Mouse (Mus musculus): Measurements from ENCODE around the gene Mdga2. TPM values are rescaled to one million over a fixed set of nuclear protein-coding genes. Genes with fewer than 3 reads are reported as not detected.

The Mdga2 gene
- polyA plus RNA-seq, 1 experiment from 2014 or later, result 0.08 TPM

- no peaks in the 10 kb centered on the region for H3K4me1 ChIP-seq (ENCODE audit: insufficient read depth, low read depth, low read length)
- H3K9me3 ChIP-seq (ENCODE audit: low read length), result no peaks in the 10 kb centered on the region
- DNase-seq (ENCODE audit: low spot score), result no peak
- H3K4me3 ChIP-seq (ENCODE audit: low read depth, low read length), result no peak overlapping the region
- H3K36me3 ChIP-seq (ENCODE audit: insufficient read depth, low read length), result no peaks in the 10 kb centered on the region
- WGBS, result 83% methylated on average over 5 of the region's 5 CpGs
- H3K4me2 ChIP-seq (replicated peaks; ENCODE audit: low read depth, low read length), result no peak overlapping the region
- H3K9ac ChIP-seq (replicated peaks; ENCODE audit: low read depth), result no peak overlapping the region
- H3K27me3 ChIP-seq (replicated peaks; ENCODE audit: insufficient read depth, low read length), result no peaks in the 10 kb centered on the region
- no peak overlapping the region for H3K27ac ChIP-seq (ENCODE audit: low read length)
- no peak for ATAC-seq
- TF ChIP-seq CTCF (IDR thresholded peaks at IDR 0.05) (no peak), EP300 (IDR thresholded peaks at IDR 0.05) (no peak)
These were observed 306.6 kb downstream of the Mdga2 start for GRCm38 (mm10) chr12:66915741-66916140.

- WGBS, result 73% methylated on average over 4 of the region's 4 CpGs
- Histone ChIP-seq H3K4me3 (ENCODE audit: low read depth, low read length) (no peak overlapping the region), H3K27ac (ENCODE audit: low read length) (no peak overlapping the region), H3K4me1 (ENCODE audit: insufficient read depth, low read depth, low read length) (no peaks in the 10 kb centered on the region), H3K9me3 (ENCODE audit: low read length) (no peaks in the 10 kb centered on the region), H3K4me2 (replicated peaks; ENCODE audit: low read depth, low read length) (no peak overlapping the region), H3K27me3 (replicated peaks; ENCODE audit: insufficient read depth, low read length) (no peaks in the 10 kb centered on the region), H3K36me3 (ENCODE audit: insufficient read depth, low read length) (no peaks in the 10 kb centered on the region), H3K9ac (replicated peaks; ENCODE audit: low read depth) (no peak overlapping the region)
- DNase-seq (ENCODE audit: low spot score) (no peak), ATAC-seq (no peak)
- TF ChIP-seq CTCF (IDR thresholded peaks at IDR 0.05), result no peak
- no peak for TF ChIP-seq EP300 (IDR thresholded peaks at IDR 0.05)
These were observed 323.0 kb downstream of the Mdga2 start for GRCm38 (mm10) chr12:66899366-66899765.

- no peak overlapping the region for H3K27ac ChIP-seq (ENCODE audit: low read length)
- H3K4me2 ChIP-seq (replicated peaks; ENCODE audit: low read depth, low read length), result no peak overlapping the region
- H3K27me3 ChIP-seq (replicated peaks; ENCODE audit: insufficient read depth, low read length), result no peaks in the 10 kb centered on the region
- H3K4me1 ChIP-seq (ENCODE audit: insufficient read depth, low read depth, low read length), result no peaks in the 10 kb centered on the region
- TF ChIP-seq CTCF (IDR thresholded peaks at IDR 0.05) (no peak), EP300 (IDR thresholded peaks at IDR 0.05) (no peak)
- DNase-seq (ENCODE audit: low spot score), result no peak
- no peak overlapping the region for H3K4me3 ChIP-seq (ENCODE audit: low read depth, low read length)
- no peaks in the 10 kb centered on the region for H3K36me3 ChIP-seq (ENCODE audit: insufficient read depth, low read length)
- H3K9me3 ChIP-seq (ENCODE audit: low read length), result no peaks in the 10 kb centered on the region
- WGBS, result 85% methylated on average over 3 of the region's 3 CpGs
- ATAC-seq, result no peak
- no peak overlapping the region for H3K9ac ChIP-seq (replicated peaks; ENCODE audit: low read depth)
These were observed 325.6 kb downstream of the Mdga2 start for GRCm38 (mm10) chr12:66896790-66897189.

- Histone ChIP-seq H3K9ac (replicated peaks; ENCODE audit: low read depth) (no peak overlapping the region), H3K4me1 (ENCODE audit: insufficient read depth, low read depth, low read length) (no peaks in the 10 kb centered on the region), H3K4me3 (ENCODE audit: low read depth, low read length) (no peak overlapping the region), H3K9me3 (ENCODE audit: low read length) (no peaks in the 10 kb centered on the region), H3K27me3 (replicated peaks; ENCODE audit: insufficient read depth, low read length) (no peaks in the 10 kb centered on the region), H3K4me2 (replicated peaks; ENCODE audit: low read depth, low read length) (no peak overlapping the region), H3K27ac (ENCODE audit: low read length) (no peak overlapping the region), H3K36me3 (ENCODE audit: insufficient read depth, low read length) (no peaks in the 10 kb centered on the region)
- WGBS, result 77% methylated on average over 3 of the region's 3 CpGs
- TF ChIP-seq CTCF (IDR thresholded peaks at IDR 0.05), result no peak
- no peak for ATAC-seq
- DNase-seq (ENCODE audit: low spot score), result no peak
These were observed 332.1 kb downstream of the Mdga2 start for GRCm38 (mm10) chr12:66890296-66890695.

GRCm38 (mm10) chr12:66889276-66889675, 333.1 kb downstream of the Mdga2 start:
- no peak overlapping the region for H3K4me2 ChIP-seq (replicated peaks; ENCODE audit: low read depth, low read length)
- H3K27ac ChIP-seq (ENCODE audit: low read length), result no peak overlapping the region
- H3K4me3 ChIP-seq (ENCODE audit: low read depth, low read length), result no peak overlapping the region
- H3K4me1 ChIP-seq (ENCODE audit: insufficient read depth, low read depth, low read length), result no peaks in the 10 kb centered on the region
- no peaks in the 10 kb centered on the region for H3K9me3 ChIP-seq (ENCODE audit: low read length)
- DNase-seq (ENCODE audit: low spot score) (no peak), ATAC-seq (no peak)
- H3K36me3 ChIP-seq (ENCODE audit: insufficient read depth, low read length), result no peaks in the 10 kb centered on the region
- H3K9ac ChIP-seq (replicated peaks; ENCODE audit: low read depth), result no peak overlapping the region
- H3K27me3 ChIP-seq (replicated peaks; ENCODE audit: insufficient read depth, low read length), result no peaks in the 10 kb centered on the region
- TF ChIP-seq CTCF (IDR thresholded peaks at IDR 0.05) (no peak), EP300 (IDR thresholded peaks at IDR 0.05) (no peak)
- 76% methylated on average over 3 of the region's 3 CpGs for WGBS

- no peaks in the 10 kb centered on the region for H3K9me3 ChIP-seq (ENCODE audit: low read length)
- no peak for TF ChIP-seq EP300 (IDR thresholded peaks at IDR 0.05)
- no peak for TF ChIP-seq CTCF (IDR thresholded peaks at IDR 0.05)
- 77% methylated on average over 1 of the region's 1 CpGs for WGBS
- no peak for ATAC-seq
- no peak overlapping the region for H3K27ac ChIP-seq (ENCODE audit: low read length)
- no peak overlapping the region for H3K9ac ChIP-seq (replicated peaks; ENCODE audit: low read depth)
- DNase-seq (ENCODE audit: low spot score), result no peak
- H3K4me2 ChIP-seq (replicated peaks; ENCODE audit: low read depth, low read length), result no peak overlapping the region
- no peaks in the 10 kb centered on the region for H3K27me3 ChIP-seq (replicated peaks; ENCODE audit: insufficient read depth, low read length)
- H3K36me3 ChIP-seq (ENCODE audit: insufficient read depth, low read length), result no peaks in the 10 kb centered on the region
- H3K4me1 ChIP-seq (ENCODE audit: insufficient read depth, low read depth, low read length), result no peaks in the 10 kb centered on the region
- H3K4me3 ChIP-seq (ENCODE audit: low read depth, low read length), result no peak overlapping the region
These were observed 333.7 kb downstream of the Mdga2 start for GRCm38 (mm10) chr12:66888636-66889035.

GRCm38 (mm10) chr12:66866199-66866598, 356.1 kb downstream of the Mdga2 start:
- no peaks in the 10 kb centered on the region for H3K27me3 ChIP-seq (replicated peaks; ENCODE audit: insufficient read depth, low read length)
- no peak overlapping the region for H3K4me2 ChIP-seq (replicated peaks; ENCODE audit: low read depth, low read length)
- H3K4me3 ChIP-seq (ENCODE audit: low read depth, low read length), result no peak overlapping the region
- WGBS, result 71% methylated on average over 3 of the region's 3 CpGs
- no peak for DNase-seq (ENCODE audit: low spot score)
- TF ChIP-seq EP300 (IDR thresholded peaks at IDR 0.05) (no peak), CTCF (IDR thresholded peaks at IDR 0.05) (no peak)
- ATAC-seq, result no peak
- no peaks in the 10 kb centered on the region for H3K36me3 ChIP-seq (ENCODE audit: insufficient read depth, low read length)
- H3K4me1 ChIP-seq (ENCODE audit: insufficient read depth, low read depth, low read length), result no peaks in the 10 kb centered on the region
- H3K9ac ChIP-seq (replicated peaks; ENCODE audit: low read depth), result no peak overlapping the region
- H3K27ac ChIP-seq (ENCODE audit: low read length), result no peak overlapping the region
- H3K9me3 ChIP-seq (ENCODE audit: low read length), result no peaks in the 10 kb centered on the region

All from lung, postnatal 0 days (tissue).